Mouse (Mus musculus) forebrain, embryonic 14.5 days (tissue): ENCODE data around the gene Fkbp14. TPM values are rescaled to one million over a fixed set of nuclear protein-coding genes. Genes with fewer than 3 reads are reported as not detected.

Source experiments
- ATAC-seq: fragments of 200-750 bp; cut with Nextera tagmentation; 2 replicates; pipeline ENCODE4 v1.8.0; 2017; ENCODE audit warnings: mild to moderate bottlenecking, moderate library complexity
- DNase-seq: peaks from one replicate; pipeline ENCODE4 v3.0.0-alpha.2; 2015; ENCODE audit warnings: low spot score
- H3K27ac ChIP-seq: fragments of 300-500 bp; sonication (generic); 2 replicates; pipeline ENCODE4 v1.5.1; 2014; ENCODE audit warnings: low read depth, mild to moderate bottlenecking, control low read depth, low read length, moderate library complexity
- H3K27me3 ChIP-seq: fragments of 300-500 bp; sonication (generic); replicated peaks from 2 replicates; pipeline ENCODE4 v1.6.1; 2014; ENCODE audit warnings: low read length, control low read depth, mixed read lengths; ENCODE audit not compliant: control insufficient read depth, insufficient read depth
- H3K36me3 ChIP-seq: fragments of 300-500 bp; sonication (generic); 2 replicates; pipeline ENCODE4 v1.6.1; 2014; ENCODE audit warnings: low read length, control low read depth; ENCODE audit not compliant: control insufficient read depth, insufficient read depth
- H3K4me1 ChIP-seq: fragments of 300-500 bp; sonication (generic); 2 replicates; pipeline ENCODE4 v1.6.1; 2014; ENCODE audit warnings: antibody characterized with exemption, low read length, control low read depth; ENCODE audit not compliant: control insufficient read depth, insufficient read depth
- H3K4me2 ChIP-seq: fragments of 300-500 bp; sonication (generic); 2 replicates; pipeline ENCODE4 v1.6.1; 2014; ENCODE audit warnings: mild to moderate bottlenecking, control low read depth, low read length
- H3K4me3 ChIP-seq: fragments of 300-500 bp; sonication (generic); 2 replicates; pipeline ENCODE4 v1.5.1; 2014; ENCODE audit warnings: low read depth, low read length, control low read depth
- H3K9ac ChIP-seq: fragments of 300-500 bp; sonication (generic); 2 replicates; pipeline ENCODE4 v1.6.1; 2014; ENCODE audit warnings: mild to moderate bottlenecking, low read length, control low read depth, moderate library complexity
- H3K9me3 ChIP-seq: fragments of 300-500 bp; sonication (generic); replicated peaks from 2 replicates; pipeline ENCODE4 v1.6.1; 2016; ENCODE audit warnings: low read length, control low read depth, mixed read lengths; ENCODE audit not compliant: control insufficient read depth
- WGBS: fragments of 180-500 bp; shearing (Covaris S2); extraction: QIAGEN DNeasy Blood & Tissue Kit; methylation state at CpG from one replicate; pipeline ENCODE4 v1.1.7; 2014; 5-methylcytosine and 5-hydroxymethylcytosine counted together
- polyA plus RNA-seq: library from polyadenylated mRNA; unstranded; fragments of >200 nt; fragmentation: Nextera tagmentation; extraction: Ambion mirVana; gene quantifications from 2 replicates; pipeline ENCODE4 v1.2.1, GENCODE M21; 2014

Fkbp14 gene
- polyA plus RNA-seq, 1 experiment from 2014 or later: 9.0 TPM

- no peaks in the 10 kb centered on the region for H3K27me3 ChIP-seq
- H3K4me1 ChIP-seq: no peaks in the 10 kb centered on the region
- no peak overlapping the region for H3K4me2 ChIP-seq
- DNase-seq (no peak), ATAC-seq (no peak)
- H3K4me3 ChIP-seq: no peak overlapping the region
- no peak overlapping the region for H3K27ac ChIP-seq
- H3K9ac ChIP-seq: no peak overlapping the region
- no peaks in the 10 kb centered on the region for H3K9me3 ChIP-seq
- H3K36me3 ChIP-seq: peaks cover 59% of the 10 kb centered on the region
- WGBS: 74% methylated on average over 2 of the region's 2 CpGs
Measured at GRCm38 (mm10) chr6:54530182-54530581, 66.9 kb downstream of the Fkbp14 start.

GRCm38 (mm10) chr6:54528666-54529065 is 68.4 kb downstream of the Fkbp14 start:
- H3K27ac ChIP-seq: no peak overlapping the region
- H3K4me2 ChIP-seq: no peak overlapping the region
- no peaks in the 10 kb centered on the region for H3K4me1 ChIP-seq
- ATAC-seq (no peak), DNase-seq (no peak)
- peaks cover 69% of the 10 kb centered on the region for H3K36me3 ChIP-seq
- H3K27me3 ChIP-seq: no peaks in the 10 kb centered on the region
- no peaks in the 10 kb centered on the region for H3K9me3 ChIP-seq
- no peak overlapping the region for H3K9ac ChIP-seq
- WGBS: 92% methylated on average over 8 of the region's 8 CpGs
- H3K4me3 ChIP-seq: no peak overlapping the region

Other genes starting within 250 kb of the Fkbp14 start
- 2.6 and 3.0 TPM in 2 replicates for gene Wipf3, start 167.7 kb downstream of the Fkbp14 start, polyA plus RNA-seq
- 125 and 134 TPM in 2 replicates for gene Scrn1, start 30.8 kb downstream of the Fkbp14 start, polyA plus RNA-seq
- gene Plekha8, start 2.2 kb downstream of the Fkbp14 start, polyA plus RNA-seq: 11.8 and 13.0 TPM in 2 replicates
- 96.6 and 127 TPM in 2 replicates for gene Mturn, start 84.3 kb upstream of the Fkbp14 start, polyA plus RNA-seq
- 16.5 and 17.9 TPM in 2 replicates for gene Znrf2, start 219.6 kb upstream of the Fkbp14 start, polyA plus RNA-seq